Mouse (Mus musculus) right cerebral cortex, postnatal 4 days (tissue): ENCODE measurements around the gene Cd276.

ENCODE experiments used
- DNase-seq: peaks from one replicate; pipeline ENCODE4 v3.0.0-alpha.2; 2022

Gene Cd276

GRCm38 (mm10) chr9:58549694-58550093 lies 5.5 kb downstream of the Cd276 start:
- DNase-seq: no peak

GRCm38 (mm10) chr9:58548897-58549296 lies 6.3 kb downstream of the Cd276 start:
- DNase-seq: no peak

GRCm38 (mm10) chr9:58546630-58547360 lies 8.4 kb downstream of the Cd276 start:
- no peak for DNase-seq

GRCm38 (mm10) chr9:58545428-58545827 lies 9.8 kb downstream of the Cd276 start:
- DNase-seq: no peak

GRCm38 (mm10) chr9:58544879-58545324 lies 10.3 kb downstream of the Cd276 start:
- no peak for DNase-seq

GRCm38 (mm10) chr9:58541895-58542338 lies 13.3 kb downstream of the Cd276 start:
- DNase-seq: peak; percentile 81

GRCm38 (mm10) chr9:58539886-58540285 lies 15.4 kb downstream of the Cd276 start:
- peak; percentile 41 for DNase-seq

- no peak for DNase-seq
These were observed 17.5 kb downstream of the Cd276 start for GRCm38 (mm10) chr9:58537774-58538173.

GRCm38 (mm10) chr9:58535447-58536134 lies 19.6 kb downstream of the Cd276 start:
- DNase-seq: peak; percentile 54

- peak; percentile 37 for DNase-seq
These were observed 20.5 kb downstream of the Cd276 start for GRCm38 (mm10) chr9:58534766-58535165.

GRCm38 (mm10) chr9:58533322-58533721 lies 21.9 kb downstream of the Cd276 start:
- DNase-seq: no peak

GRCm38 (mm10) chr9:58532236-58532635 lies 23.0 kb downstream of the Cd276 start:
- no peak for DNase-seq

GRCm38 (mm10) chr9:58530407-58530806 lies 24.8 kb downstream of the Cd276 start:
- DNase-seq: no peak

GRCm38 (mm10) chr9:58527841-58528240 lies 27.4 kb downstream of the Cd276 start:
- no peak for DNase-seq

GRCm38 (mm10) chr9:58525108-58525507 lies 30.1 kb downstream of the Cd276 start:
- DNase-seq: no peak

GRCm38 (mm10) chr9:58521883-58522423 lies 33.3 kb downstream of the Cd276 start:
- DNase-seq: no peak

- DNase-seq: no peak
These were observed 34.2 kb downstream of the Cd276 start for GRCm38 (mm10) chr9:58520816-58521581.

- no peak for DNase-seq
These were observed 35.3 kb downstream of the Cd276 start for GRCm38 (mm10) chr9:58519953-58520352.

- DNase-seq: no peak
These were observed 37.1 kb downstream of the Cd276 start for GRCm38 (mm10) chr9:58517866-58518750.

- no peak for DNase-seq
These were observed 38.8 kb downstream of the Cd276 start for GRCm38 (mm10) chr9:58516480-58516879.

- DNase-seq: no peak
These were observed 41.5 kb downstream of the Cd276 start for GRCm38 (mm10) chr9:58513749-58514148.

- no peak for DNase-seq
These were observed 44.8 kb downstream of the Cd276 start for GRCm38 (mm10) chr9:58510452-58510851.
